Mouse (Mus musculus): Measurements from ENCODE around the gene Odf3. TPM values are rescaled to one million over a fixed set of nuclear protein-coding genes. Genes with fewer than 3 reads are reported as not detected.

Gene Odf3
- polyA plus RNA-seq, 2 experiments, result not detected

- H3K9me3 ChIP-seq (ENCODE audit: control insufficient read depth, low read length), result no peaks in the 10 kb centered on the region
- WGBS (ENCODE audit: insufficient replicate concordance), result under 1% methylated on average over 50 of the region's 50 CpGs
- DNase-seq (ENCODE audit: low read depth in 3 of 3, low spot score in 3 of 3), result peak; percentile 74 to 82 (median 75)
- H3K4me2 ChIP-seq (ENCODE audit: low read depth), result peak within 1 kb of the TSS; percentile 86
- TF ChIP-seq CTCF (IDR thresholded peaks at IDR 0.05; ENCODE audit: low read depth), result no peak
- no peak for TF ChIP-seq EP300 (IDR thresholded peaks at IDR 0.05; ENCODE audit: low read depth)
- no peaks in the 10 kb centered on the region for H3K27me3 ChIP-seq (ENCODE audit: control insufficient read depth, insufficient read depth, low read length)
- H3K4me3 ChIP-seq (ENCODE audit: insufficient read depth in 1 of 2, low read depth in 2 of 2, low read length in 2 of 2), result peak within 1 kb of the TSS; percentile 83 to 93
- peak within 1 kb of the TSS; percentile 91 for H3K27ac ChIP-seq
- peak; percentile 80 for ATAC-seq (ENCODE audit: insufficient read depth)
- H3K9ac ChIP-seq (replicated peaks), result peak within 1 kb of the TSS; percentile 85
- peaks cover 32% of the 10 kb centered on the region for H3K36me3 ChIP-seq (replicated peaks; ENCODE audit: control insufficient read depth, insufficient read depth, low read depth)
- H3K4me1 ChIP-seq (replicated peaks; ENCODE audit: control insufficient read depth in 2 of 2, insufficient read depth in 2 of 2, low read length in 1 of 2), result peaks cover 11 to 17% of the 10 kb centered on the region in 2 experiments
These were observed 9.4 kb downstream of the Odf3 start, which contains the start of gene Ric8a for GRCm38 (mm10) chr7:140856785-140857549. Ric8a (plus strand) TSS chr7:140856957.

- WGBS (ENCODE audit: insufficient replicate concordance), result 28% methylated on average over 40 of the region's 40 CpGs
- no peak for DNase-seq (ENCODE audit: low read depth in 3 of 3, low spot score in 3 of 3)
These were observed 10.2 kb downstream of the Odf3 start, which contains the start of gene Bet1l for GRCm38 (mm10) chr7:140857550-140858505. Bet1l (minus strand) TSS chr7:140857577.

GRCm38 (mm10) chr7:140858746-140859145, 11.1 kb downstream of the Odf3 start:
- Histone ChIP-seq H3K9ac (replicated peaks) (no peak overlapping the region), H3K4me3 (ENCODE audit: insufficient read depth in 1 of 2, low read depth in 2 of 2, low read length in 2 of 2) (peak overlapping the region in 1 of 2 experiments; percentile 93; a peak in 1 of 4 replicates), H3K27ac (no peak overlapping the region), H3K27me3 (ENCODE audit: control insufficient read depth, insufficient read depth, low read length) (no peaks in the 10 kb centered on the region), H3K9me3 (ENCODE audit: control insufficient read depth, low read length) (no peaks in the 10 kb centered on the region), H3K36me3 (replicated peaks; ENCODE audit: control insufficient read depth, insufficient read depth, low read depth) (peaks cover 27% of the 10 kb centered on the region), H3K4me1 (replicated peaks; ENCODE audit: control insufficient read depth in 2 of 2, insufficient read depth in 2 of 2, low read length in 1 of 2) (peaks cover 11 to 17% of the 10 kb centered on the region in 2 experiments), H3K4me2 (ENCODE audit: low read depth) (peak overlapping the region; percentile 86)
- no peak for TF ChIP-seq CTCF (IDR thresholded peaks at IDR 0.05; ENCODE audit: low read depth)
- TF ChIP-seq EP300 (IDR thresholded peaks at IDR 0.05; ENCODE audit: low read depth), result no peak
- WGBS (ENCODE audit: insufficient replicate concordance), result 89% methylated on average over 8 of the region's 8 CpGs
- ATAC-seq (ENCODE audit: insufficient read depth) (no peak), DNase-seq (ENCODE audit: low read depth in 3 of 3, low spot score in 3 of 3) (no peak)

More at GRCm38 (mm10) chr7:140857550-140858505, 10.2 kb downstream of the Odf3 start, which contains the start of gene Bet1l:
- no peaks in the 10 kb centered on the region for H3K9me3 ChIP-seq (ENCODE audit: control insufficient read depth, low read length)
- TF ChIP-seq CTCF (IDR thresholded peaks at IDR 0.05; ENCODE audit: low read depth) (no peak; the same call in 1 of the 2 replicates), EP300 (IDR thresholded peaks at IDR 0.05; ENCODE audit: low read depth) (no peak)
- peak within 1 kb of the TSS; percentile 85 for H3K9ac ChIP-seq (replicated peaks)
- peak within 1 kb of the TSS; percentile 83 to 93 for H3K4me3 ChIP-seq (ENCODE audit: insufficient read depth in 1 of 2, low read depth in 2 of 2, low read length in 2 of 2)
- ATAC-seq (ENCODE audit: insufficient read depth), result peak; percentile 17
- H3K4me1 ChIP-seq (replicated peaks; ENCODE audit: control insufficient read depth in 2 of 2, insufficient read depth in 2 of 2, low read length in 1 of 2), result peaks cover 11 to 17% of the 10 kb centered on the region in 2 experiments
- no peaks in the 10 kb centered on the region for H3K27me3 ChIP-seq (ENCODE audit: control insufficient read depth, insufficient read depth, low read length)
- H3K4me2 ChIP-seq (ENCODE audit: low read depth), result peak within 1 kb of the TSS; percentile 86
- peaks cover 33% of the 10 kb centered on the region for H3K36me3 ChIP-seq (replicated peaks; ENCODE audit: control insufficient read depth, insufficient read depth, low read depth)
- peak within 1 kb of the TSS; percentile 91 for H3K27ac ChIP-seq

GRCm38 (mm10) chr7:140859997-140860396, 12.4 kb downstream of the Odf3 start:
- TF ChIP-seq CTCF (IDR thresholded peaks at IDR 0.05; ENCODE audit: low read depth), result no peak
- TF ChIP-seq EP300 (IDR thresholded peaks at IDR 0.05; ENCODE audit: low read depth), result no peak
- DNase-seq (ENCODE audit: low read depth in 3 of 3, low spot score in 3 of 3) (no peak), ATAC-seq (ENCODE audit: insufficient read depth) (no peak)
- H3K4me1 ChIP-seq (replicated peaks; ENCODE audit: control insufficient read depth in 2 of 2, insufficient read depth in 2 of 2, low read length in 1 of 2), result peaks cover 11 to 15% of the 10 kb centered on the region in 2 experiments
- H3K27ac ChIP-seq, result no peak overlapping the region
- H3K9ac ChIP-seq (replicated peaks), result no peak overlapping the region
- no peaks in the 10 kb centered on the region for H3K9me3 ChIP-seq (ENCODE audit: control insufficient read depth, low read length)
- peaks cover 18% of the 10 kb centered on the region for H3K36me3 ChIP-seq (replicated peaks; ENCODE audit: control insufficient read depth, insufficient read depth, low read depth)
- WGBS (ENCODE audit: insufficient replicate concordance), result 67% methylated on average over 6 of the region's 6 CpGs
- H3K4me3 ChIP-seq (ENCODE audit: insufficient read depth in 1 of 2, low read depth in 2 of 2, low read length in 2 of 2), result no peak overlapping the region
- H3K4me2 ChIP-seq (ENCODE audit: low read depth), result no peak overlapping the region
- no peaks in the 10 kb centered on the region for H3K27me3 ChIP-seq (ENCODE audit: control insufficient read depth, insufficient read depth, low read length)
